Mouse (Mus musculus) testis, adult 2 months (tissue): Measurements from ENCODE around the gene Gm12695.

Experiments used
- CTCF ChIP-seq: fragments of 200-500 bp; IDR thresholded peaks from 2 replicates; pipeline ENCODE4 v1.5.1; 2012; ENCODE audit warnings: low read depth, mild to moderate bottlenecking, inconsistent platforms, low read length, moderate library complexity; ENCODE audit not compliant: control insufficient read depth, insufficient read depth, insufficient replicate concordance
- POLR2A ChIP-seq: fragments of 200-500 bp; IDR thresholded peaks from 2 replicates; pipeline ENCODE4 v1.6.1; 2012; ENCODE audit warnings: low read depth, mild to moderate bottlenecking, inconsistent platforms, low read length, moderate library complexity; ENCODE audit not compliant: control insufficient read depth

DNA sequence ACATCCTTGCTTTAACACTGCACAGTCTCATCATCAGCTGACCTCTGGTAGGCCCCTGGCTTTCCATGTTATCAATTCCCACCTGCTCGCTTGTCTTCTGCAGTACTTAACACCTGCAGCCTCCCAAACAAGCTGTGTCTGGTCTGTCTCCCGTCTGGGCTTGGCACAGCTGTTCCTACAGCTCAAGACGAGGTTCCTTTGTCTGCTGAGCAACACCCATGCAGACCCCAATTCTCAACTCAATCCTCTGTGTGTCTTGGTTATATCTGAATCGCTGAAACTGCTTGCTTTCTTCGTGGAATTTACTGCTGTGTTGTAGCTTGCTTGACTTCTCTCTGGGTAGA is 86.8 kb downstream of the Gm12695 start:
- TF ChIP-seq POLR2A, result no peak
- no peak for TF ChIP-seq CTCF
